Mouse (Mus musculus) ES-CJ7 (cell line): ENCODE results near the gene Pef1.

Experiments used
- DNase-seq: peaks from one replicate; pipeline ENCODE4 v3.0.0; 2011; ENCODE audit warnings: low read depth, low spot score

Gene Pef1

DNA sequence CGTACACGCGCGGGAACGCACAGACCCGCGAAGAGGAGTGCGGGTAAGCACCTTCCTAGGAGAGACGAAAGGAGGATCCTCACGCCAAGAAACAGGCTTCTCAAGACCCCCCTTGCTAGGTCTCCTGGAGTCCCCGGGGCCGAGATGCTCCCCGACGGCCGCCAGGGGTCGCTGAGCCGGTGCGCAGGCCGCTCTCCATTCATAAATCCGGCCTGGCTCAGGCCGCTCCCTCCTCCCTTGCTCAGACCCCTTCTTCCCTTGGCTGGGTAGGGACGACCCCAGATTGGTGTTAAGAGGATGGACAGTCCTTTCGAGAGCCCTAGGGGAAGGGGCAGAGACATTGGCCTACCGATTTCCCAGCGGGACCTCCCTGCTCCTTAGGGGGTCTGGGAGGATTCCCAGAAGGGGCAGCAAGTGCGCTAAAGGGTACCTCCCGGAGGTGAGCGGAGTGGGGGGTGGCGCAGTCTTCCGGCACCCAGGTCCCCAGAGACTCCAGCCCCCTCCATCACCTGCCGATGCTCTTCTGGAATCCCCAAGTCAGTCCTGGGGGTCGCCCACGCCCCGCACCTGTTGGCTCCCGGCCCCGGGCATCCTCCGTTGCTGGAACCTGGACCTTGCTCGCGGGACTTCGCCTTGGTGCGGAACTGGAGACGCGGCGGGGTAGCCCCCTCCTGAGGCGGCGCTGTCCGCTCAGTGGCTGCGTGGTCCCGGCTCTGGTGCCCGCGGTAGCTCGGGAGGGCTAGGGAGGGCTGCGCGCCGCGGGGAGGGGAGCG lies 36.3 kb downstream of the Pef1 start:
- DNase-seq: peak; percentile 81

DNA sequence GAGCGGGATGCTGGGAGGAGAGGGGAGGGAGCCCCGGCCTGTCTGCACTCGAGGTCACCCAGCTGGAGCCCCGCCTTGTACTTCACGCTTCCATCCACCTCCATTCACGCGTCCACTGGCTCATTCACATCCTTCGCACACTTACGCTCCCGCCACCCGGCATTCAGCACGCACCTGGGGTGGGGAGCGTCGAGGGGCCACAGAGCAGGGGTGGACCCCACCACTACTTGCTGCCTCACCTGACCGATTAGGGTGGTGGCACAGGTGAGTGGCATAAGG lies 36.8 kb downstream of the Pef1 start, which contains the start of gene Hcrtr1:
Gene Hcrtr1, minus strand, starts transcription at position 146 of the 279 bp plus-strand sequence.
- peak; percentile 43 for DNase-seq

GRCm38 (mm10) chr4:130140992-130141402 lies 38.6 kb downstream of the Pef1 start:
- DNase-seq: no peak

DNA sequence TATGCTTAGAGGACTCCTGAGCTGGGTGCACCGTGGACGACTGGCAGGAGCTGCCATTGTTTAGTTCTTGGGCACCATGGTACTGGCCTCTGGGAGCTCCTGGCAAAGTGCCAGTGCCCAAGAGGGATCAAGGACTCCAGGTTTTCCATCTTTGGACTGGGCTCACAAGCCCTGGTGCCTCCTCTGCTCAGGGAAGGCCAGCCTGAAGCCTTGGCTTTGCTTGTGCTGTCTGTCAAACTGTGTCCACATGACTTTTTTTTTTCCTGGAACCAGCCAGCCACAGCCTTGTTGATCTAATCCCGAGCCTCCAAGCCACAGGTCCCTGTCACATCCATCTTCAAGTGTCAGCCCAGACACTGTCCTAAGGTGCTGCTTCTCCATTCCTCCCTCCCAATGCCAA lies 39.4 kb downstream of the Pef1 start:
- DNase-seq: no peak

GRCm38 (mm10) chr4:130148405-130148804 lies 46.0 kb downstream of the Pef1 start:
- no peak for DNase-seq

DNA sequence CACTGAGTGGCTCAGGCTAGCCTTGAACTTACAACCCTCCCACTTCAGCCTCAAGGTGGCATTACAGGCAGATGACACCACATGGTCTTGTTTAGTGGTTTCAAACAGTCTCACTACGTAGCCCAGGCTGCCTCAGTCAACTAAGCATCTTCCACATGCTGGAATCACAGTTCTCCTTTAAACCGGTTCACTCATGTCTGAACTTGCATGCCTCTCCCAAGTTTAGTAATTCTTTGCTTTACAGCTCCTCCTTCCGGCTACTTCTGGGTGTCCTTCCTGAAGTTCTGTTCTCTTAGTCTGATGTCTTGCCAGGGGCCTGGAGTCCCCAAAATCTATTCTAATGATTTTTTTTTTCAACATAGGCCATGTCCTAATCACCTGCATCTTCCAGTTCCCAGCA lies 51.9 kb downstream of the Pef1 start:
- DNase-seq: no peak

DNA sequence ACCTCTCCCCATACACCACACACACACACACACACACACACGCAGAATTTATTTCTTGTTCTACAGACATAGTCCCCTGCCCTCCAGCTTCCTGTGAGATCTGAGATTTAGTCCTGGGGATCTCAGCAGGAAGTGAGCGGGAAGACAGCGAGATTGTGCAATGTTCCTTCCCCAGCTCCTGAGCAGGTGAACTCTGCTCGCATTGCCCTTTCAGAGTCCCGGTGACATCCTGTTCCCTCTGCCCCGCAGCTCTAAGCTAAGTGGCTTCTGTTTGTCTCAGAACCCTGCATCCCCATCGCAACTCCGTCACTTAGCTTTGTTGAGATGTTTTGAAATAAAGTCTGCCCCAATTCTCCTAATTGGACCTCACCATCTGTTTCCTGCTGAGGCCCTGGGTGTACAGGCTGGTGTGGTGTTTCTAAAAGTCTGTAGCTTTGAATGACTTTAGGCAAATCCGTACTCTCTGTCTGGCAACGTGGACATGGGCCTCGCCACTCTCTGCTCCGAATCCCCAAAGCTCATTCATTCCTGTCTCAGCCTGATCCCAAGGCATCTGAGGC lies 54.5 kb downstream of the Pef1 start:
- no peak for DNase-seq

- no peak for DNase-seq
Observed at GRCm38 (mm10) chr4:130161349-130161748, 59.0 kb downstream of the Pef1 start.

DNA sequence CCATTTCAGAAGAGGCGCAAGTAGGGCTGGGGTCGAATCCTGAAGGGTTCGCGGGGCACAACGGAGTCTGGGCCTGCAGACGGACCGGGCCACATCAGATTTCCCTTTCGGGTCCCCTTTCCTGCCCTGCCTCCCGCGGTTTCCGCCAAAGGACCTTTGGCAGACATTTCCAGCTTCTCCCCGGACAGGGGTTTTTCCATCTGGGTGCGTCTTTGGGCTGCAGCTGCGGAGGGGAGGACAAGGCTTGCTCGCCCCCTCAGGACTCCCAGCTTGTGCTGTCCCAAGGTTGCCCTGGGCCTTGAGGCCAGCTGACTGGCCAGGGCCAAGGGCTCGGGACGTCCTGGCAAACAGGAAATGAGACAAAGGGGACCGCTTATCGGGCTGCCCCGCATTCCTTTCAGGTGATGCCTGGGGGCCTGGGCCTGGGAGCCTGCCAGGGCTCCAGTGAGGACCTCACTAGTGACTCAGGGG lies 61.1 kb downstream of the Pef1 start:
- DNase-seq: no peak

GRCm38 (mm10) chr4:130164121-130164520 lies 61.8 kb downstream of the Pef1 start:
- no peak for DNase-seq

- no peak for DNase-seq
Observed at GRCm38 (mm10) chr4:130166061-130166460, 63.7 kb downstream of the Pef1 start.

GRCm38 (mm10) chr4:130166592-130166991 lies 64.2 kb downstream of the Pef1 start:
- no peak for DNase-seq

GRCm38 (mm10) chr4:130167321-130167720 lies 65.0 kb downstream of the Pef1 start:
- DNase-seq: no peak

DNA sequence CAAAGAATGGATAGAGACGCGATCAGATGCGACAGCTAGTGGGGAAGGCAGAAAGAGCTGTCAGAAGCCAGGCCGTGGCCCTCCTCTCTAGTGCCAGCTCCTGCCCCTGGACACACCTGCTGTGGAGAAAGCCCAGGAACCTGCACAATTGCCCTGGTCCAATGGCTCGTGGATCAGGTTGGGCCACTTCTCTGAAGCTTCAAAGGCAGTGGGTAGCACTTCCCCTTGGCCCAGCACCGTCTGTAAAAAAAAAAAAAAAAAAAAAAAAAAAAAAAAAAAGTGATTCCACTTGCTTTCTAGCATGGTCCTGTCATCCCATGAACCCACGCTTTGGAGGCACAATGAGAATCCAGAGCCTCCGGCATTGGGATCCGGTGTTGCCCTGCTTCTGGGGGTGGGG lies 65.5 kb downstream of the Pef1 start:
- no peak for DNase-seq

DNA sequence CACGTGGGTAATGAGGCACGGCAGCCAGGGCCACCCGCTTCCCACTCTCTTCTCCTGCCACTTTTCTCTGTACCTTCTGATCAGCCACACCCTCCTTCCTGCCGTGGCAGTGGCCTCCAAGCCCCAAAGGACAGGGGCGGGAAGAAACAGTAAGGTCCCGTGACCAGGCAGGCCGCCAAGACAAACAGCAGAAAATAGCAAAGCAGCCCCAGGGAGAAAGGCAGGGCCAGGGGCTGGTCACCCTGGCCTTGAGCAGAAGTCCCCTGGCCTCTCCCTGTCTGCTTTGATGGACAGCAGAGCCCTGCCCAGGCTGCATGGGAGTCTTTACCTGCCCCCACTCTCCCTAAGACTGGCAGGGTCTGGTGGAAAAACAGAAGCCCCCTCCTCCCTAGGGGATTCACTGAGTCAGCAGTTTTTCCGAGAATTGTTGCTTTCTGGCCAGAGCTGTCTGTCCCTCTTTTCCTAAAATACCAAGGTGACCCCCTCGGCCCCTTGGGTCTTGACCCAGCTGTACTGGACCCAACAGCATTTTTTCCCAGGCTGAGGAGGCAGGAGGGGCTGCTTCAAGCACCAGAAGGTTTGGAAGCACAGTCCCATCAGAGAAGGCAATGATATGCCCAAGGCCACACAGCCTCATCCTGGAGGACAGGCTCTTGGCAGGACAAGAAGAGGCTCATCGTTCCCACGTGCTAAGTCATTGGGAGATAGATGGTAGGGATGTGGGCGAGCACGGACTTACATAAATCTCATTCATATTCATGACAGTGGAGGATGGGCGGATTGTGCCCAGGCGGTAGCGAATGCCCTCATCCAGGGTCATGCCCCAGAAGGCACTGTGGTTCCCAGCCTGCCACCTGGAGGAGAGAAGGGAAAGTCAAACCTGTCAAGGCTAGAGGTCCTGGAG lies 66.2 kb downstream of the Pef1 start:
- no peak for DNase-seq

GRCm38 (mm10) chr4:130169411-130169971 lies 67.1 kb downstream of the Pef1 start:
- no peak for DNase-seq

DNA sequence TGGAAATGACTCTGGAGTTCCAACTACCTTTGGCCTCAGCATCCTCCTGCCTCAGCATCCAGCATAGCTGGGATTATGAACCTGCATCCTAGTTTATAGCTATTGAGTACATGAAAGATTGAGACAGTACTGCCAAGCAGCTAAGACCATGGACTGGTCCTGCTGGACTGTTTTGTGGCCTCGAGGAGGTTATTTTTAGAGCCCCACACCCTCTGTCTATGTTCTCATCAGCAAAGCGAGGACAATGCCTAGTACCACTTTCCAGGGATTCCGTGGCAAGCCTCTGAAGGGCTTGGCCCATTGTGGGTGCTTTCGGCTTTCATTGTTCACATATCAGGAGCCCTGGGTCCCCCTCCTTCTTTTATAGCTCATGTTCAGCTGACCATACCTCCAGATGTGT lies 68.0 kb downstream of the Pef1 start:
- no peak for DNase-seq

GRCm38 (mm10) chr4:130171951-130172765 lies 69.8 kb downstream of the Pef1 start:
- DNase-seq: no peak

GRCm38 (mm10) chr4:130173060-130173822 lies 70.9 kb downstream of the Pef1 start:
- no peak for DNase-seq

DNA sequence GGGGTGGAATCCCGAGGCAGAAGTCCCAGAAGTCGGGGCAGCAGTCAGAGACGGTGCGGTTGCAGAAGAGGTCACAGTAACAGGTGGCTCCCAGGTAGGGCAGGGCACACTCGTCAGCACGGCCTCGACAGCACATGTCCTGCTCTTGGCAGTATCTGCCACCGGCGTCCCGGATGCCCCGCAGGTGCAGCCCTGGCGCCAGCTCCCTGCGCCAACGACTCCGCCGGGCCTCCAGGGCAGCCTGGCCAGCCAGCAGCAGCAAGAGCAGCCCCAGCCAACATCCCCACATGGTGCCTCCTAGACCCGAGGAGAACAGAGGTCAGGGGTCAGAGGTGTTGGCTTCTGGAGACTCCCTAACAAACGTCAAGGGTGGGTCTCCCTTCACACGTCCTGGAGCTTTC lies 71.6 kb downstream of the Pef1 start:
- no peak for DNase-seq
